Mouse (Mus musculus) gastrocnemius, postnatal 25 days (tissue): ENCODE data around the gene Hoxb9. TPM values are rescaled to one million over a fixed set of nuclear protein-coding genes. Genes with fewer than 3 reads are reported as not detected.
A peak's percentile ranks its signal among the peaks of the same experiment; 100 is the strongest.

Experiments
- DNase-seq: peaks from one replicate; pipeline ENCODE4 v3.0.0; 2022
- microRNA-seq, 2 experiments: library from miRNA; unstranded; fragments of <30 nt; microRNA quantifications; one replicate each; pipeline ENCODE4 v1.2.0; 2021; ENCODE audit warnings: borderline replicate concordance in 2 of 2
- total RNA-seq, 2 experiments: library from RNA; stranded (reverse); gene quantifications; 1 replicate in 1 of 2; 2 replicates in 1 of 2; pipeline ENCODE4 v1.2.3; 2021

Gene Hoxb9
- total RNA-seq, 2 experiments from 2014 or later = 0.15 to 0.19 TPM

GRCm38 (mm10) chr11:96313806-96314428 is 42.7 kb downstream of the Hoxb9 start:
- DNase-seq = no peak

- DNase-seq = no peak
These were observed 43.5 kb downstream of the Hoxb9 start for GRCm38 (mm10) chr11:96314671-96315343.

- DNase-seq = no peak
These were observed 44.1 kb downstream of the Hoxb9 start for GRCm38 (mm10) chr11:96315344-96315681.

GRCm38 (mm10) chr11:96316696-96317607 is 45.7 kb downstream of the Hoxb9 start:
- no peak for DNase-seq

DNA sequence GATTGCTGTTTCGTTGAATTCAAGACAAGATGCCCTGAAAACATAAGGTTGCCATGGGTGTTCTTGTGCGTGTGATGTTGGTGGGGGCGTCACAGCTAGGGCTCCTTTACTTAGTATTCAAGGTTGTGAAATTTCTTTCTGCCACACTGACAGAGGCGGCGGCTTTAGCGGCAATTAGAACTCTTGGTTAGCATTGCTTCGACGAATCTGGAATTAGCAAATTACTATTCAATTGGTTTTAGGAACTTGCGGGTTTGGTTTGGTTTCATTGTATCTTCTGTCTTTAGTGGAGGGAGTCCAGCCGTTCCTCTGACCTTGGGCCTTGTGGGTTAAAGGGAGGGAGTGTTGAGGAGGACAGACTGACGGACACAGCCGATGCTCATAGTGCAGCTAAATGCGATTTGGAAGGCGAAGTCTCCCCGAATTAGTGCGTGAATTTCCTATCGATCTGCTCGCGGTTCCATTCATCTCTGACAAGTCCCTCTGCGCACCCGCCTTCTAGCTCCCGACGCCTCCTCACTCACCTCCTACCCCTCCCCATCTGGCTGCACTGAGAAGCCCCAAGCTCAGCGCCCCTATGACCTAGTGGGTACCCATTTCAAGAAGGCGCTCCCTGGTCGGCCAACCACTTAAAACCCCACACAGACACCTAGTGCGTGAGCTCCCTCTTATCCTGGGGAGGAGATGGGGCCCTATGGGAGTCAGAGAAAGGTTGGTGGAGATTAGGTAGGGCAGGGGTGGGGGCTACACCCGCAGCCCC is 46.5 kb downstream of the Hoxb9 start, which contains the start of gene Hoxb4:
Hoxb4 (plus strand) TSS at position 660 of the 760 bp plus-strand sequence.
- no peak for DNase-seq

DNA sequence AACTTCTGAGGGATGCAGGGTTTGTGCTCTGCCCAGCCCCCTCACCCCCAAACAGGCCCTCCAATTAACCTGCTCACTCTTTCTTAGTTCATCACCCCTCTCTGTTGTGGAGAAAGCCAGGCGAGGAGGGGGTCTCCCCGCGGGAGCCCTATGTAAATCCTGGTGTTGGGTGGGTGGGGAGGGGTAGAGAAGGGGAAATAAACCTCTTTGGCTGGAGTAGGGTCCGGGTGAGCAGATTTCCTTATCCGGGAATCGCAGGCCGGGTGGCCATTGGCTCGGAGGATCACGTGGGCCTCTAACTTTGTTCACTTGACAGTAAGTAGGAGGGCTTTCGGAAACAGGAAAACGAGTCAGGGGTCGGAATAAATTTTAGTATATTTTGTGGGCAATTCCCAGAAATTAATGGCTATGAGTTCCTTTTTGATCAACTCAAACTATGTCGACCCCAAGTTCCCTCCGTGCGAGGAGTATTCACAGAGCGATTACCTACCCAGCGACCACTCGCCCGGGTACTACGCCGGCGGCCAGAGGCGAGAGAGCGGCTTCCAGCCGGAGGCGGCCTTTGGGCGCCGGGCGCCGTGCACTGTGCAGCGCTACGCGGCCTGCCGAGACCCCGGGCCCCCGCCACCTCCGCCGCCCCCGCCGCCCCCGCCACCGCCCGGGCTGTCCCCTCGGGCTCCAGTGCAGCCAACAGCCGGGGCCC is 47.3 kb downstream of the Hoxb9 start:
- peak; percentile 38 for DNase-seq

DNA sequence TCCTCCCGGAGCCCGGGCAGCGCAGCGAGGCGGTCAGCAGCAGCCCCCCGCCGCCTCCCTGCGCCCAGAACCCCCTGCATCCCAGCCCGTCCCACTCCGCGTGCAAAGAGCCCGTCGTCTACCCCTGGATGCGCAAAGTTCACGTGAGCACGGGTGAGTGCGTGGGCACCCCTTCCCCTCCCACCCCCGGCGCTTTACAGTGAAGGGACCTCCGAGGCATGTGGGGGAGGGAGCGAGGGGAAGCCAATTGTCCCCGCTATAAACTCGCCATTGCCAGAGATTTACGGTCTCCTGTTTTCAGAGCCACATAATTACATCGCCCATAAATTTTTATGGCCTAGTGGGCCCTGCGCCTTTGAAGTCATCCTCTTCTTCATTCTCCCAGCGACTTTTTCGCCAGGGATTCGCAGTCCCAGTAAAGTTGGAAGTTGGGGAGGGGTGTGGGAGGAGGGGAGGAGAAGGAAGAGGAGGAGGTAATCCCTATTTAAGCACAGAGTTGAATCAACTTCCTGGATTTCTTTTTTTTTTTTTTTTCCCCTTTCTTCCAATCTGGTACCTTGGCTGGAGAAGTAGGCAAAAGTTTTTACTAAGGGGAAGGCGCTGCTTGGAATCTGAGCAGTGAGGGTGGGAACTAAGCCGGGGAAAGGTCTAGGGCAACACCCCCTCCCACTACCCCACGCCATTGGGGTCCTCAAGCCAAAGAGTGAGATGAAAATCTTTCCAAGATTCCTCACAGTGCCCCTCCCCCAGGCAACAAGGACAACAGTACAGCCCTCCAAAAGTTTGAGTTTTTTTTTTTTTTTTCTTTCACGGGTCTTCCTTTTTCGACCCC is 48.0 kb downstream of the Hoxb9 start:
- DNase-seq = no peak

DNA sequence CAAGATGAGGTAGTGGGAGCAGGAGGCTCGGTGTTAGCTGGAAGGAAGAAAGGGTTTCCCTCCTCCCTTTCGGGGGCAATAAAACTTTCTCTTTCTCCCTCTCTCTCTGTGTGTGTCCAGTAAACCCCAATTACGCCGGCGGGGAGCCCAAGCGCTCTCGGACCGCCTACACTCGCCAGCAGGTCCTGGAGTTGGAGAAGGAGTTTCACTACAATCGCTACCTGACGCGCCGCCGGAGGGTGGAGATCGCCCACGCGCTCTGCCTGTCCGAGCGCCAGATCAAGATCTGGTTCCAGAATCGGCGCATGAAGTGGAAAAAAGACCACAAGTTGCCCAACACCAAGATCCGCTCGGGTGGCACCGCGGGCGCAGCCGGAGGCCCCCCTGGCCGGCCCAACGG is 48.7 kb downstream of the Hoxb9 start:
- DNase-seq = no peak

DNA sequence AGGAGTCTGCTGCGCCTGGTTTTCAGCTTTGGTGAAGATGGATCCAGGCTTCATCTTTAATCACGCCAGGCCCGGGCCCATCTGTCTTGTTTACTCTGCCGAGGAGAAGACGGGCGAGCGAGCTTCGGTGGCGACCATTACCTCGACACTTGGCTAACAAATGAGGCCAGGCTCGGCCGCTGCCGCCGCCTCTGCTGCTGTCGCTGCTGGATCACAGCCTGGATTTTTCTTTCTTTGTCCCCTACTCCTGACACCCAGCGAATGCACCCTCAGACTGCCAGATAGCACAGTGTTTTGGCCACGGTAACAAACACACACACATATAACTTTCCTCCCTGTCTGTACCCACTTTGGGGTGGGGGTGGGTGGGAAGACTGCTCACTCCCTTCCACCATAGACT is 49.4 kb downstream of the Hoxb9 start:
- DNase-seq = no peak

GRCm38 (mm10) chr11:96321846-96322245 is 50.6 kb downstream of the Hoxb9 start:
- DNase-seq = no peak

DNA sequence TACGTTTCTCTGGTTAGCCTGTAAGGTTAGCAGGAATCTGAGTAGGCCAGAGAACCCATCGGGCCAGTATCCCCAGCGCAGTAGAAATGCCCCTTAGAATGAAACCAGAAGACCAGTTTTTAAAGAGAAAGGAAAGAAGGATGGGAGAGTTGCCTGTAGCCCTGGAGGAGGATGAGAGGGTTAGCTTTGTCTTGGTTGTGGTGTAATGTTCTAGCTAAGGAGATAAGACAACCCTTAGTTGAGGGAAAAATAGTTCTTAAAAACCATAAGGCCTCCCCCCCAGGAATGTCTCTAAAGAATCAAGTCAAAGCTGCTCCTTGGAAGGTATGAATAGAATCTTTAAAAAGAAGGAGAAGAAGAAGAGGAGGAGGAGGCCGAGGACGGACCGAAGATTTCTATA is 51.5 kb downstream of the Hoxb9 start:
- DNase-seq = no peak

DNA sequence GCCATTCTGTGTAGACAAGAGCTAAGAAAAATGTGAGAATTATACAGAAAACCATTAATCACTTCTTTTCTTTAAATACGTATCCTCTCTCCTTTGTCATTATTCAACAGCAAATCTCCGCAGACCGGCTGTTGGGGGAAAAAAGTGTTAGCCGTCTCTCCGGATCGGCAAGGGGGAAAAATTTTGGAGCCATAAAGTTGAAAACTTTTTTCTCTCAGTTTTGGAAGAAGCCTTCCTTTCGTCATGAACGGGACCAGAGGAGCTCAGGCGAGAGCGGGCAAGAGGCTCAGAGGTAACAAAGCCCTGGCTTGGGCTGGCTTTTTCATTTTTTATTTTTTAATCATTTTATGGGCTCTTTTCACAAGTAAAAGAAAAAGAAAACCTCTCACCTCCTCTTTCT is 51.9 kb downstream of the Hoxb9 start, which contains the start of gene Hoxb3:
Hoxb3 (plus strand) TSS at position 173 of the 400 bp plus-strand sequence.
- DNase-seq = no peak

- DNase-seq = no peak
These were observed 52.9 kb downstream of the Hoxb9 start for GRCm38 (mm10) chr11:96324125-96324524.

- no peak for DNase-seq
These were observed 53.7 kb downstream of the Hoxb9 start for GRCm38 (mm10) chr11:96324965-96325364.

- no peak for DNase-seq
These were observed 54.5 kb downstream of the Hoxb9 start for GRCm38 (mm10) chr11:96325747-96326212.

Small RNAs within 50 kb of the gene (microRNA-seq; reads per million reads assigned to microRNA genes)
- 5,674 to 7,325 reads per million in 2 experiments for gene Mir10a
- gene Mir196a-1 = 5.0 to 12.5 reads per million in 2 experiments

Other genes starting within 250 kb of the Hoxb9 start
- not detected for gene Gip, start 246.9 kb upstream of the Hoxb9 start, total RNA-seq
- 10 to 100 TPM; 31.1 to 31.8 TPM for gene Snf8, start 236.6 kb upstream of the Hoxb9 start, total RNA-seq
- 10 to 100 TPM; 15.0 to 15.6 TPM for gene Ube2z, start 206.1 kb upstream of the Hoxb9 start, total RNA-seq
- 1,000 to 10,000 TPM; 1,455 to 1,686 TPM for gene Atp5g1, start 195.8 kb upstream of the Hoxb9 start, total RNA-seq
- not detected for gene Calcoco2, start 159.5 kb upstream of the Hoxb9 start, total RNA-seq
- gene Ttll6, start 137.7 kb upstream of the Hoxb9 start, total RNA-seq = not detected
- not detected for gene Hoxb13, start 77.1 kb upstream of the Hoxb9 start, total RNA-seq
- gene Hoxb8, start 10.4 kb downstream of the Hoxb9 start, total RNA-seq = under 1 TPM; 0.28 to 0.46 TPM
- gene Hoxb7, start 15.2 kb downstream of the Hoxb9 start, total RNA-seq = 1 to 10 TPM in 1 of 2 experiments, under 1 TPM in 1; 0.28 to 1.1 TPM
- gene Hoxb6, start 21.0 kb downstream of the Hoxb9 start, total RNA-seq = under 1 TPM; 0.31 to 0.62 TPM
- gene Hoxb5, start 31.9 kb downstream of the Hoxb9 start, total RNA-seq = under 1 TPM; 0.38 to 0.64 TPM
- under 1 TPM; 0.24 to 0.38 TPM for gene Hoxb4, start 46.8 kb downstream of the Hoxb9 start, total RNA-seq
- gene Hoxb3, start 51.9 kb downstream of the Hoxb9 start, total RNA-seq = under 1 TPM; 0.43 to 0.78 TPM
- gene Hoxb2, start 79.1 kb downstream of the Hoxb9 start, total RNA-seq = under 1 TPM; 0.15 to 0.24 TPM
- gene Hoxb1, start 94.3 kb downstream of the Hoxb9 start, total RNA-seq = not detected
- gene Skap1, start 193.1 kb downstream of the Hoxb9 start, total RNA-seq = under 1 TPM in 1 of 2 experiments, not detected in 1; 0.24 TPM